Mouse (Mus musculus) liver (tissue): ENCODE data around the gene Ninl.
"Not testable (repeated sequence)": the region's sequence is repeated elsewhere in the genome, so short reads cannot be mapped to it uniquely, and the experiment has no call there.

ENCODE experiments used
- DNase-seq: peaks from one replicate; pipeline ENCODE4 v3.0.0-alpha.2; 2020; ENCODE audit warnings: mixed read lengths

Gene Ninl

GRCm38 (mm10) chr2:150947880-150948611 is 91.1 kb downstream of the Ninl start:
- not testable (repeated sequence) for DNase-seq

DNA sequence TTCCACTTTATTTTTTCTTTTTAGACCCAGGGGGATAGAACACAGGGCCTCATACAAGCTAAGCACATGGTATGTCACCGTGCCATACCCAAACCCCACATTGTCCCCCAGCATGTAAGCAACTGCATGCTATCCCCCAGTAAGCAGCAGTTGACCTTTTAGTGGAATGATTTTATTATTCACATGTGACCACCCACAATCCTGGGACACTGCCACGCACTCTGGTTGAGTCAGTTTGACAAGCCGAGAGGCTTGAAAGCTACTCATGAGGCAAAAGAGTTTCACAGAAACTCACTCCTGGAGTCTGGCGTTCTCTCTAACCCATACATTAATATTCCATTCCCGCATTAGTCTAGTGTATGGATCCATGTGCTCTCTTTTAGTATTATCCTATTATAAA is 91.8 kb downstream of the Ninl start:
- not testable (repeated sequence) for DNase-seq

DNA sequence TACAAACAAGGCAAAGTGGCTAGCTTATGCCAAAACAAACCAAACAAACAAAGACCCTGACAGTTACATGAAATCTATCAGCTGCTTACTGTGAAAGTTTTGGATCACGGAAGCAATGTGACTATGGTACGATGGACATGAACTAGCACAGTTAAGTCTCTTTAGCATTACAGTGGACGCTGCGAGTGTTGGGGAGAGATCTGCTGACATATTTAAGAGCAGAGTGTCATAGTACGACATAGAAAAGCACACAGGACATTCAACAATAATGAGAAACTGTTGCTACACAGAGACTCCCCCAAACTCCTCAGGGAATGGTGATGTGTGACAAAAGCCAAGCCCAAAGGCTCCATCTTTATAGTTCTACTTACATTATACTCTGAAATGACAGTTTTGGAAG is 95.2 kb downstream of the Ninl start:
- DNase-seq = no peak

DNA sequence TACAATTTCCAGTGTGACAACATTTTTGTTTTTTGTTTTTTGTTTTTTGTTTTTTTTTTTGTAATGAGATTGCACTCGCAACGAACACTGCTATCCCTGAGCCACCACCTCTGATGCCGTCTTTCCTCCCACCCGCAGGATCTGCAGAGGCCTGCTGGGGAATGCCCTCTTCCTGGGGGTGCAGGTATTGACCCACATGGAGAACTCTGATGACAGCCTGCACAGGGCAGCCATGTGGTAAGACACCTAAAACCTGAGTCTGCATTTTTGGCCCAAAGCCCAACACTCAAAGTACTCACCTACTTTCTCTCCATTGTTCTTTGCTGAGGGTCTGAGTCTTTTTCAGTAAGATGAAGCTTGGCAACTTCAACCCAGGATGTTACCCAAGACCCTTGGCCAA is 104.5 kb downstream of the Ninl start:
- no peak for DNase-seq

DNA sequence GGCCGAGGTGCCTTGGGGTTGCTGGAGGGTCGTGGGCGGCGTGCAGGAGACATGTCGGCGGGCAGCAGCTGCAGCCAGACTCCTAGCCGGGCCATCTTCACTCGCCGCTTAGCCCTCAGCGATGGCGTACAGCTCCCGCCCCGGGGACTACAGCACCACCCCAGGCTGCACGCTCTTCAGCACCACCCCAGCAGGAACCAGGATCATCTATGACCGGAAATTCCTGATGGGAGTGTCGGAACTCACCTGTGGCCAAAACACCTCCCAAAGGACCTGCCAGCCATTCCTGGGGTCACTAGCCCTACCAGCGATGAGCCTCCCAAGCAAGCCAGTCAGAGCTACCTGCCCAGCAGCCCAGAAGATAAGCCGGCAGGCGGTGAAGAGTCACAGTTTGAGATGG is 105.7 kb downstream of the Ninl start:
- no peak for DNase-seq

DNA sequence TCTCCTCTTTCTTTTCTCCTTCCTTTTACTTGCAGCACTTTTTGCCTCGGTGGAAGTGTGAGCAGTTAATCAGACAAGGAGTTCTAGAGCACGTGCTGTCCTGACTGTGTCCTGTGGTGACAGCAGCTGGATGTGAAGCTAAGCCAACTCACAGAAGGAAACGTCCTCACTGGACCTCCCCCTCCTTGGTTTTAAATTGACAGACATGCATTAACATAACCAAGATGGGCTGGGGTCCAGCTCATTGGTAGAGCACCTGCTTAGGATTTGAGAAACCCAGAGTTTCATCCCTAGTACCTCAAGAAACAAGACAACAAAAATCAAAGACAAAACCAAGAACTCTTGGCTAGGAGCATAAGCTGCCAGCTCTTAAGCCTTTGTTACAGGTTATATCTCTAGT is 108.4 kb downstream of the Ninl start:
- no peak for DNase-seq

DNA sequence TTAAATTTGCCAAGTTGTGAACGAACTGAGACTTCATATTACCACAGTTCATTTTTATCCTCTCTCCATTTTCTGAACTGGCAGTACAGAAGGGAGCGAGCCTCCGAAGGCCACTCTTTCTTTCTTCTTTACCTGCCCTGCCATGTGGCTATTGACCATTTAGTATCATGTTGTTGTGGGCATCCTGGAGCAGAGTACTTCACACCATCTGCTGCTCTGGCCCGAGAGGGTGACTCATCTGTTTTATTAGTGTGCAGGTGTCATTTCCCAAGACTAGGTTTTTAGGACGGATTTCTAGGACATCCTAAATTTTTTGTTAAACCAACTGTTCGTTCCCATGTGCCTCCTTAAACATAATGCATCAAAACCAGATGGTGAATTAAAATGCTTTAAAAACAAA is 110.0 kb downstream of the Ninl start:
- no peak for DNase-seq

DNA sequence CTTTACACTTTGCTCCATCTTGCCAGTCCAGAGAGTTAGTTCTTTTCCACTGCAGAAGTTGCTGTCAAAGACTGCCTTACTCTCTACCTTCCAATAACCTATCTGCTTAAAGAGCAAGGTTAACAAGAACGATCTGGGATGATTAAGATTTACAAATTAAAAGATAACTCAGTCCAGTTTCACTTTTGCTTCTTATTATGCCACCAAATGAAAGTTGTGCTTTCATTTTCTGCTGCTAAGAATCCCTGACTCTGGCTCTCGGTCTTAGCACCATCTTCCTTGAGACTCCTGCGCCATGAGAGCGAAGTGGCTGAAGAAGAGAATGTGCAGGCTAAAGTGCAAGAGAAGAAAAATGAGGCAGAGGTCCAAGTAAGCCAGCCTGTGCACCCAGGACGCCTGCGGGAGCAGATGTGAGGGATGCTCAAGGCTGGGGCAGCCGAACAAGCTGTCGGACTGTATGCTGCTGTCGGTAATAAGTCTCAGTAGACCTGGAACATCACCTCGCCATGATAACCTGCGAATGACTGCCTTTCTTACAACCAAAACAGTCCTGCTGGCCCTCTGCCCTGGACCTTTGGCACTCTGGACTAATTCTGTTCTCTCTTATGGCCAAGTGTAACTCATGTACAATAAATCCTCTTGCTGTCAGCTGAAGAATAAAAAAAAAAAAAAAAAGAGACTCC is 112.0 kb downstream of the Ninl start:
- no peak for DNase-seq

DNA sequence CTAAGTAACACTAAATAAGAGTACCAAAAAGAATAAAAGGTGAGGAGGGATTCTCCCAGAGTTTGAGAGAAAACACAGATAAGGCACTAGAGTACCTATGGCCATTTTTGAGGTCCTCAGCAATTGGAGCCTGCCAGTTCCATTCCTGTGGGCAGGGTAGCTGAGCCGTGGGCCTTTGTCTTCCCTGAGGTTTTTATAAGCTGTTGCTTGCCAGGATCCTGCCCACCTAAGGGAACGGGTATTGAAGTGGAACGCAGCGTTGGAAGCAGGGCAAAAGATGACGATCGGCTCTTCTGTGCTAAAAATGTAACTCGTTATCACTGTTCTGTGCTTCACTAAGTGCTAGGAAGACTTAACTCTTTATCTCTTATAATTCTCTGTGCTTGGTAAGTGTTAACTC is 115.7 kb downstream of the Ninl start:
- DNase-seq = no peak

- no peak for DNase-seq
Observed at GRCm38 (mm10) chr2:150923026-150923425, 116.2 kb downstream of the Ninl start.

DNA sequence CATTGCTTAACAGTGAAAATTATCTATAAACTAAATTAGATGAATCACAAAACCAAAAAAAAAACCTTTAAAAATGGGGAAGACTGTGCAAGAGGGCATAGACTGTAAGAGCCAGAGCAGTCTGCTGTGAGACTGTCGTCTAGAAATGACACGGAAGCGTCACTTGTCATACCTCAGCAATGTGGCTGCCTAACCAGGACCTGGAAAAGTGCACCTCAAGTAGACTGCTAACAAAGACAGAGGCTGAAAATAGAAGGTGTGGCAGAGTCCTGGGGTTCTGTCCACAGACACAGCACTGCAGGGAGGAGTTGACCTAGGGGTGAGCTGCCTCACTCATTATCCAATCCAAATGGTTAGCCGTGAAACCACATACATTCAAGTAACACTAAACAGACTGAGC is 117.0 kb downstream of the Ninl start:
- no peak for DNase-seq

- no peak for DNase-seq
Observed at GRCm38 (mm10) chr2:150921697-150922096, 117.5 kb downstream of the Ninl start.

- DNase-seq = no peak
Observed at GRCm38 (mm10) chr2:150920543-150920942, 118.6 kb downstream of the Ninl start.

DNA sequence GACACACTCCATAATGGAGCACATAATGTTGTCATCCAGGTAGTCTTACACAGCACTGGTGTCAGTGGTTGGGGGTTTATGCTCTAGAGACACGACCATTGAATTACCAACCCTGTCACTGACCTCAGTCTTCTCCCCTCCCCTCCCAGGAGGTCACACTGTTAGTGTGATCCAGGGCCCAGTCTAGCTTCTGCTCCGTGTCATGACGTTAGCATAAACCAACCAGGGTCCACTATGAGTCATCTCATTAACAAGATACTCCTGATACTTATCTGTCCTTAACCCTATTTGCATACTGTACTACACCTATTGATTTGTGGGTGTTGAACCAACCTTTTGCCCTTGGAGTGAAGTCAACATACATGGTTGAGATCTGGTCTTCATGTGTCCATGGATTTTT is 120.5 kb downstream of the Ninl start:
- DNase-seq = no peak

- no peak for DNase-seq
Observed at GRCm38 (mm10) chr2:150915786-150916185, 123.4 kb downstream of the Ninl start.

- no peak for DNase-seq
Observed at GRCm38 (mm10) chr2:150914781-150915515, 124.2 kb downstream of the Ninl start.

- DNase-seq = no peak
Observed at GRCm38 (mm10) chr2:150910295-150910881, 128.8 kb downstream of the Ninl start.

GRCm38 (mm10) chr2:150909429-150910039 is 129.6 kb downstream of the Ninl start:
- DNase-seq = peak; percentile 97

DNA sequence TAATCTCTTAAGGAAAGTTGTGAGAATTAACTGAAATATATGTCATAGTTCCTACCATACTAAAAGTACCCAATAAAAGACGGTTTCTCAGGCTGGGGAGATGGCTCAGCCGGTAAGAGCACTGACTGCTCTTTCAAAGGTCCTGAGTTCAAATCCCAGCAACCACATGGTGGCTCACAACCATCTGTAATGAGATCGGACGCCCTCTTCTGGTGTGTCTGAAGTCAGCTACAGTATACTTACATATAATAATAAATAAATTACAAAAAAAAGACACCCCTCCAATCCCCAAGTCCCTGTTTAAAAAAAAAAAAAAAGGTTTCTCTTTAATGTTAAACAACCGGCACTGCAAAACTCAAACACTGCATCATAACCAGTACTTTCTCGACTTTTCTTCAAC is 130.3 kb downstream of the Ninl start:
- not testable (repeated sequence) for DNase-seq

- DNase-seq = no peak
Observed at GRCm38 (mm10) chr2:150904936-150905450, 134.2 kb downstream of the Ninl start, which contains the start of gene Gins1. Gins1 (plus strand) TSS chr2:150905400.

DNA sequence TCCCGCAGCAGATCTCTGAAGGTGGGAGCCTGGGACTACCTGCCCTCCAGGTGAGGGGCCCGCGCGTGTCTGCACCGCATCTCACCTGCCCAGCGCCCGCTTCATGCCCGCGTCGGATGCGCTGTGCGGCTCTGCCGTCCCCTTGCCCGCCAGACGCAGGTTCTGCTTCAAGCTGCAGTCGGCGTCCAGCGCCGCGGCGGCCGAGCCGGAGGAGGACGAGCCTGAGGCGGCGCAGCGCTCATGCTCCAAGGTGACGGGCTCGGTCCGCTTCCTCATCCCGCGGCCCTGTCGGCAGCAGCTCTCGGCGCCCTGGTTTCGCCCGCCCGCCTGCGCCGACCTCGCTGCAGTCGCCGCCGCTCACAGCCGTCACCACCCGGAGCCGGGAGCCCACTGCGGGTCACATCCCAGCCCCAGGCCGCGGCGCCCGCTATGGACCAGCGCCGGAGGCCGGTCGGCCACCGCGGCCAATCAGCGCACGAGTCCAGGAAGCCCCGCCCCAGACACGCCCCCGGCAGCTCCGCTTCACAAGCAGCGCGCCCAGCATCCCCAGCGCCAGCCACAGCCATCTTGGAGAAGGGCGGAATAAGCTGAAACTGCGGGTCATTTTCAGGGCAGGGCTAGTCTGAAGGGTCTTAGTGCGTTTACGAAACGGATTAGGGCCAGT is 134.8 kb downstream of the Ninl start, which contains the start of gene Abhd12:
TSS of gene Abhd12 (minus strand) at position 470 of the 664 bp plus-strand sequence.
- DNase-seq = peak; percentile 99

- DNase-seq = no peak
Observed at GRCm38 (mm10) chr2:150902347-150902746, 136.8 kb downstream of the Ninl start.
